Mouse (Mus musculus) intestine, embryonic 14.5 days (tissue): Measurements from ENCODE around the gene Fam107b. TPM values are rescaled to one million over a fixed set of nuclear protein-coding genes. Genes with fewer than 3 reads are reported as not detected.

Source experiments
- ATAC-seq: fragments of 200-750 bp; cut with Nextera tagmentation; replicated peaks from 2 replicates; pipeline ENCODE4 v1.8.0; 2017; ENCODE audit warnings: low read depth, moderate number of reproducible peaks, moderate TSS enrichment, moderate library complexity; ENCODE audit not compliant: low FRiP score, low TSS enrichment
- DNase-seq: peaks from one replicate; pipeline ENCODE4 v3.0.0-alpha.2; 2018; ENCODE audit warnings: low spot score
- H3K27ac ChIP-seq: fragments of 300-500 bp; sonication (generic); 2 replicates; pipeline ENCODE4 v1.5.1; 2014; ENCODE audit warnings: low read depth, mild to moderate bottlenecking, control low read depth
- H3K27me3 ChIP-seq: fragments of 300-500 bp; sonication (generic); replicated peaks from 2 replicates; pipeline ENCODE4 v1.6.1; 2014; ENCODE audit warnings: low read length, control low read depth; ENCODE audit not compliant: control insufficient read depth, insufficient read depth
- H3K36me3 ChIP-seq: fragments of 300-500 bp; sonication (generic); 2 replicates; pipeline ENCODE4 v1.6.1; 2014; ENCODE audit warnings: low read length, control low read depth; ENCODE audit not compliant: control insufficient read depth, insufficient read depth
- H3K4me1 ChIP-seq: fragments of 300-500 bp; sonication (generic); replicated peaks from 2 replicates; pipeline ENCODE4 v1.6.1; 2014; ENCODE audit warnings: low read length, control low read depth, mixed read lengths; ENCODE audit not compliant: control insufficient read depth, insufficient read depth
- H3K4me2 ChIP-seq: fragments of 300-500 bp; sonication (generic); 2 replicates; pipeline ENCODE4 v1.6.1; 2014; ENCODE audit warnings: low read length
- H3K4me3 ChIP-seq: fragments of 300-500 bp; sonication (generic); 2 replicates; pipeline ENCODE4 v1.5.1; 2014; ENCODE audit warnings: low read depth, low read length, control low read depth, mixed read lengths
- H3K9ac ChIP-seq: fragments of 300-500 bp; sonication (generic); 2 replicates; pipeline ENCODE4 v1.6.1; 2014; ENCODE audit warnings: mild to moderate bottlenecking, low read length
- H3K9me3 ChIP-seq: fragments of 300-500 bp; sonication (generic); 2 replicates; pipeline ENCODE4 v1.6.1; 2016; ENCODE audit warnings: low read length, control low read depth; ENCODE audit not compliant: control insufficient read depth
- WGBS: fragments of 180-500 bp; shearing (Covaris S2); extraction: QIAGEN DNeasy Blood & Tissue Kit; methylation state at CpG from one replicate; pipeline ENCODE4 v1.1.7; 2014; 5-methylcytosine and 5-hydroxymethylcytosine counted together
- polyA plus RNA-seq: library from polyadenylated mRNA; unstranded; fragments of >200 nt; fragmentation: Nextera tagmentation; extraction: Ambion mirVana; gene quantifications from 2 replicates; pipeline ENCODE4 v1.2.1, GENCODE M21; 2014

Fam107b gene
- polyA plus RNA-seq, 1 experiment from 2014 or later, result 61.2 TPM

DNA sequence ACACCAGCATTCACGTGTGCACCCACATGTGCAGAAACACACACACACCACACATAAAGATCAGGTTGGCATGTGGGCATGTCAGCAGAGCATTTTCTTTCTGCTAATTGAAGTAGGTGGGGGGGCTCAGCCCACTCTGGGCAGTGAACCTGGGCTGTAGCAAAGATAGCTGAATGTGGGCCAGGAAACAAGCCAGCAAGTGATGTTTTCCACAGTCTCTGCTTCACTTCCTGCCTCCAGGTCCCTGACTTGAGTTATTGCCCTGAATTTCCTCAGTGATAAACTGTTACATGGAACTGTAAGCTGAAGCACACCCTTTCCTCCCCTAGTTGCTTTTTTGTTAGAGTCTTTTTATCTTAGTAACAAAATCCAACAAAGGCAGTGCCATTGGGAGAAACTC, 6.1 kb downstream of the Fam107b start:
- Histone ChIP-seq H3K9me3 (no peaks in the 10 kb centered on the region), H3K4me2 (no peak overlapping the region), H3K9ac (no peak overlapping the region), H3K36me3 (no peaks in the 10 kb centered on the region), H3K4me3 (no peak overlapping the region), H3K27me3 (no peaks in the 10 kb centered on the region), H3K4me1 (peaks cover 11% of the 10 kb centered on the region; the same call in 1 of the 2 replicates), H3K27ac (no peak overlapping the region)
- no peak for DNase-seq
- no peak for ATAC-seq
- 63% methylated on average over 1 of the region's 1 CpGs for WGBS

DNA sequence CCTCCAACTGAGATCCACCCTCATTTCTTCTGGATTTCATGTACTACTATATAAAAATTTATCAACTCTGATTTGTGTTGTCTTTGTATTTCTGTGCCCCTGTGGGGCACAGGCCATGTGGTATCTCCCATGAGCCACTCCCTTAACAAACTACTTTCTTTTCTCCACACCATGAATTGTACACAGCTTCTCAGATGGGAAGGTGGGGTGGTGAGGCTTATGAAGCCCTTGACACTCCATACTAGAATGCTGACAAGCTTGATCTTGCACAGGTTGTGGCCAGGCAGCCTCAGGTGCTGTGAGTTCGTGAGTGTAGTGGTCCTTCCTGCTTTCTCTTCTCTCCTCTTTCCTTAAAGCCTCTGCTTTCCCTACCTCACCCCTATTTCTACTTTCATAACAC, 6.9 kb downstream of the Fam107b start:
- Histone ChIP-seq H3K27me3 (no peaks in the 10 kb centered on the region), H3K4me1 (peaks cover 11% of the 10 kb centered on the region; the same call in 1 of the 2 replicates), H3K9ac (no peak overlapping the region), H3K4me2 (no peak overlapping the region), H3K27ac (no peak overlapping the region), H3K4me3 (no peak overlapping the region), H3K36me3 (no peaks in the 10 kb centered on the region), H3K9me3 (no peaks in the 10 kb centered on the region)
- 55% methylated on average over 1 of the region's 1 CpGs for WGBS
- ATAC-seq, result no peak
- DNase-seq, result no peak

GRCm38 (mm10) chr2:3578180-3578902, 8.1 kb downstream of the Fam107b start:
- no peak overlapping the region for H3K27ac ChIP-seq
- no peak overlapping the region for H3K4me2 ChIP-seq
- H3K36me3 ChIP-seq, result no peaks in the 10 kb centered on the region
- 54% methylated on average over 8 of the region's 8 CpGs for WGBS
- no peak for DNase-seq
- peaks cover 11% of the 10 kb centered on the region; the same call in 1 of the 2 replicates for H3K4me1 ChIP-seq
- no peaks in the 10 kb centered on the region for H3K9me3 ChIP-seq
- ATAC-seq, result no peak
- no peaks in the 10 kb centered on the region for H3K27me3 ChIP-seq
- no peak overlapping the region for H3K4me3 ChIP-seq
- no peak overlapping the region for H3K9ac ChIP-seq

GRCm38 (mm10) chr2:3579316-3579902, 9.1 kb downstream of the Fam107b start:
- ATAC-seq (no peak), DNase-seq (no peak)
- H3K27me3 ChIP-seq, result no peaks in the 10 kb centered on the region
- no peaks in the 10 kb centered on the region for H3K9me3 ChIP-seq
- H3K4me2 ChIP-seq, result no peak overlapping the region
- no peak overlapping the region for H3K4me3 ChIP-seq
- no peaks in the 10 kb centered on the region for H3K36me3 ChIP-seq
- H3K4me1 ChIP-seq, result peaks cover 11% of the 10 kb centered on the region; the same call in 1 of the 2 replicates
- H3K27ac ChIP-seq, result no peak overlapping the region
- WGBS, result 85% methylated on average over 2 of the region's 2 CpGs
- no peak overlapping the region for H3K9ac ChIP-seq

DNA sequence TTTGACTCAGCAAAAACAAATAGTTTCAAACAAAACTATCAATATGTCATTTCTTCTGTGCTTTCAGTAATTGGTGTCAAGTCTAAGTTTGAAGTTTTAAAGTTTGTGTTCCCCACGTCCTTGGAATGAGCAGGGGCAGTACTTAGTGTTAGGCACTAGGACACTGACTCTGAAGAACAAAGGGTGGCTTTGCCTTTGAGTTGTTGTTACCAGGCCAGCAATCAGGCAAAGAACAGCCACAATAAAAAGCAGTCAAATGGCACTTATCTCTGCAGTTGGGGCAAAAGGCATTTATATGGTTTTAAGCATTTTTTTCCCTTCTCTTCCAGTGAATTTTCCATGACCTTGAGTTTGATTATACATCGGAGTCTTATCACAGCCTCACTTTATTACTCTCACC, 12.5 kb downstream of the Fam107b start:
- Histone ChIP-seq H3K4me3 (no peak overlapping the region), H3K4me1 (0 out of 2 replicates have a peak, but pooled peaks cover 4% of the 10 kb centered on the region), H3K27me3 (no peaks in the 10 kb centered on the region), H3K27ac (no peak overlapping the region), H3K9me3 (no peaks in the 10 kb centered on the region), H3K36me3 (no peaks in the 10 kb centered on the region), H3K9ac (no peak overlapping the region), H3K4me2 (no peak overlapping the region)
- ATAC-seq, result no peak
- 42% methylated on average over 2 of the region's 2 CpGs for WGBS
- DNase-seq, result no peak

DNA sequence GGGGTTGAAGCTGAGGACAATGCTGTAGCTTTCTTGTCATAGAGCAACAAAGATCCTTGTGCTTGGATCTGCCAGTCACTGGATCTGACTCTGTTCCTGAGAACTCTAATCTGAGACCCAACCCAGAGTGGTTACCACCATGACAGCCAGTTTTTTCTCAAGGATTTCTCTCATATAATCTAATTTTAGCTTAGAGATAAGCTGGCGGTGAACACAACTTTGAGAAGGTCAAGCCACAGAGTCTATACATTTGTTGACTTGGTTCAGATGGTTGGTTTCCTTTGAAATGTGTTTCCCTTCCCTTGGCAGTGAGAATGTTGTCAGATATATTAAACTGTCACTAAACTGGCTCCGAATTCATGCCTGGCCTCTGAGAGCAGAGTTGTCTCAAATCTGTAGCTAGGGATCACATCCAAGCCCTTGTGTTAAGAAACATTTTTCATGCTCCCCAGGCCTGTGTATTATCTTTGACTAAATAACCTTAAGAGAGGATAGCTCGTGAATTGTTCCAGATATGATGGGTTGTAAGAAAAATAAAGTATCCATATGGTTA, 15.0 kb downstream of the Fam107b start:
- ATAC-seq, result no peak

DNA sequence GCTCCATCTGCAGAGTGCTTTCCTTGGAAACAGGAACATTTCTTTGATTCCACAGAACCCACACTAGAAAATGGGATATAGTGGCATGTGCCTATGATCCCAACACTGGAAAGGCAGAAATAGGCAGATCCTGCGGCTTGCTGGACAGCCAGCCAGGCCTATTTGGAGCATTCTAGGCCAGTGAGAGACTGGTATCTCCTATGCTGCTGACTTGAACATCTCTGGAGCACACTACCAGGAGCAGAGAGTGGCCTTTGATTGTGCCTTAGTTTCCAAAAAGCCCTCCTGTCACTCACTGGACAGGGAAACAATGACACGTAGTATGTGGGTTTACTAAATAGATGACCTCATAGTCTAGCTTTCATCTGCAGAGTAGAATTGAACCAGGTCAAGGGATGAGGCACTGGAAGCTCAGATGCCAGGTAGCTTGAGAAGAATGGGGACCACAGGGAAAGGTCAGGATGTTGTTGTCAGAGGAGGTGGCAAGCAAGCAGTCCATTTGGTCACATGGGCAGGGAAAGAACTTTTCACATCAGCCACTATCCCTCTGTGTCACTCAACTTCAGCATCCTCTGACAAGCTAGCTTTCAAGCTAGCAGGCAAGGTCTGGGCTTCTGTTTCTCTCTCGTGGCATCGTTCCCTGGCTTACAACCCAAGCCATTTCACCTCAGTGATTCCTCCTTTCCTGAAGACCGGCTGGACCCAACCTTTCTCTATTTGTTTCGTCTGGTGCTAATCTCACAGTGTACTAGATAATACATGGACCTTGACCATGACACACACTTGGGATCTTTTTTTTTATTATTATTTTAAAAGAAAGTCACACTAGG, 20.0 kb downstream of the Fam107b start:
- no peaks in the 10 kb centered on the region for H3K36me3 ChIP-seq
- H3K4me2 ChIP-seq, result no peak overlapping the region
- no peak overlapping the region for H3K4me3 ChIP-seq
- DNase-seq (no peak), ATAC-seq (no peak)
- H3K27ac ChIP-seq, result no peak overlapping the region
- H3K4me1 ChIP-seq, result no peaks in the 10 kb centered on the region
- no peaks in the 10 kb centered on the region for H3K27me3 ChIP-seq
- H3K9ac ChIP-seq, result no peak overlapping the region
- WGBS, result 82% methylated on average over 6 of the region's 6 CpGs
- no peaks in the 10 kb centered on the region for H3K9me3 ChIP-seq

More for the DNA sequence above, 15.0 kb downstream of the Fam107b start:
- Histone ChIP-seq H3K27ac (no peak overlapping the region), H3K4me3 (no peak overlapping the region), H3K27me3 (no peaks in the 10 kb centered on the region), H3K9me3 (no peaks in the 10 kb centered on the region), H3K4me2 (no peak overlapping the region), H3K9ac (no peak overlapping the region), H3K36me3 (no peaks in the 10 kb centered on the region), H3K4me1 (no peaks in the 10 kb centered on the region)
- whole genome bisulfite sequencing, result 54% methylated on average over 3 of the region's 3 CpGs
- no peak for DNase-seq

DNA sequence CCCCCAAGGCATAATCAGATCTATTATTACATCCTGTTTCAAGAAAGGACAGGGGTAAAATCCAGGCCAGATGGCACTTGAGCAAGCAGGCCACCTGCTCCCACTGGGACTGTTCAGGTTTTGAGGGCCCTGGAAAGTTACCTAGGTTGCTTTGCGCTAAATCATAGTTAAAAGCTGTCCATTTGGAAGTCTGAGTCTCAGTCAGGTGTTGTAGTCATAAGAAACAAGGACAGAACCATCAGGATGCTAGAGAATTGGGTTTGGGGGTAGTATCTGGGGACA, 20.6 kb downstream of the Fam107b start:
- Histone ChIP-seq H3K27ac (no peak overlapping the region), H3K9me3 (no peaks in the 10 kb centered on the region), H3K4me1 (no peaks in the 10 kb centered on the region), H3K36me3 (no peaks in the 10 kb centered on the region), H3K4me2 (no peak overlapping the region), H3K4me3 (no peak overlapping the region), H3K9ac (no peak overlapping the region), H3K27me3 (no peaks in the 10 kb centered on the region)
- 92% methylated on average over 1 of the region's 1 CpGs for WGBS
- ATAC-seq (no peak), DNase-seq (no peak)
